Mouse (Mus musculus) layer of hippocampus, postnatal 25 days (tissue): ENCODE data around the gene Tmem109. TPM values are rescaled to one million over a fixed set of nuclear protein-coding genes. Genes with fewer than 3 reads are reported as not detected.
A peak's percentile ranks its signal among the peaks of the same experiment; 100 is the strongest.

ENCODE experiments used
- DNase-seq, 2 experiments: peaks; one replicate each; pipeline ENCODE4 v3.0.0; 2022; ENCODE audit warnings: mixed read lengths in 2 of 2, low spot score in 1 of 2; ENCODE audit errors: extremely low spot score in 1 of 2
- total RNA-seq, 2 experiments: library from RNA; stranded (reverse); gene quantifications; 2 replicates each; pipeline ENCODE4 v1.2.3; 2021

Gene Tmem109
- total RNA-seq, 2 experiments from 2014 or later, result 47.6 to 59.2 TPM

GRCm38 (mm10) chr19:10895016-10895528, 13.3 kb upstream of the Tmem109 start, which contains the start of gene Prpf19:
Prpf19 (plus strand) TSS chr19:10895231.
- peak; percentile 97 to 99 for DNase-seq

DNA sequence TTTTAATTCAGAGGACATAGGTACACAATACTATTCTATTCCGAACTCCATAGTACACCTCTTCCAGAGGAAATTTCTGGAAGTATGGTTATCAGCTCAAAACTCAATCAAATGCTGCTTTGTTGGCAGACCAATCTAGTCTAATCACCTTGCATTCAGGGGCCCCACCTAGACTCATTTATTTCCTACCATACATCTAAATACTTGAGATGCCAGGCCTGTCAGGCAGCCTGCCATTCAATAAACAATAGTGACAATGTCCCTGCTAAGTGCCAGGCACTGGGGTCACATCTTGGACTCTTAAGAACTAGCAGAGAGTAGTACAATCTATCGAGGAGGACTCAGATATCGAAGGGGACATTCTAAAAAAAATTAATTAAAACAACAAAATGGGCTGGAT, 10.4 kb upstream of the Tmem109 start:
- DNase-seq, result no peak

- DNase-seq, result no peak
Observed at GRCm38 (mm10) chr19:10880975-10881425, 801 bp downstream of the Tmem109 start.

DNA sequence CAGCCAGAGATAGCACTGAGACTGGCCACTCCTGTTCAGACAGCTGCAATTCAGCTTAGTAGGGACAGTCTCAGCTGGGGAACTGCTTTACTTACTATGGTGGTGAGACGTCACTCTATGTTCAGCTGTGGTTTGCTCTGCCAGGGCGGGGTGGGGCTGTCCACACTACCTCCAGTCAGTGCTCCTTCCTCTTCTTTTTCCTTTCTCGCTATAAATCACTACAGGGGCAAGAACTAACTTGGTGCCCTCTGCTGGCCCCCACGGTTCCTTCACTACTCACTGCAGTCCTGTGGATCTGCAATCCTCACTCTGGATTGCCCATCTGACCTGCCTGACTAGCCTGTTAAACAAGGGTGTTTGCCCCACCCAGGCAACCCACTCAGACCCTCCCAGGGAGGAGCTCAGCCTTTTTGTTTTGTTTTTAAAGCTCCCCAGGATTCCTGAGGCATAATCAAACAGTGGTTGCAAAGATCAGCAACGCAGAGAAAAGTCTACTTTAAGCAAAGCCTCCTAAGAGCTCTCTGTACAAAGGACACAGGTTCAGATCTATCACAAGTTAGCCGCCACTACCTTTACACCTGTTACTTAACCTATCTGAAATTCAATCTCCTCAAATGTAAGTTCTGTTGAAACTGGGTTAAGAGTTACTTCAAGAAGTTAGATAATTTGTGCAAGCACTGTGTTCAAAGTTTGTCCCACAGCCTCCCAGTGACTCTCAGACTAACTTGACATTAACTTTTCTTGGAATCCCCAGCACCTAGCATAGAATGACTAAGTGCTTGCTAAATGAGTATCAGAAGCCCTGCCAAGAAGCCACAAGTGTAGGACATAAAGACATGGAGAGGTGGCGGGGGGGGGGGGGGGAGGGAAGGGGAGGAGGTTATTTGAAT, 1.5 kb downstream of the Tmem109 start:
- peak in 1 of 2 experiments; percentile 36 for DNase-seq

DNA sequence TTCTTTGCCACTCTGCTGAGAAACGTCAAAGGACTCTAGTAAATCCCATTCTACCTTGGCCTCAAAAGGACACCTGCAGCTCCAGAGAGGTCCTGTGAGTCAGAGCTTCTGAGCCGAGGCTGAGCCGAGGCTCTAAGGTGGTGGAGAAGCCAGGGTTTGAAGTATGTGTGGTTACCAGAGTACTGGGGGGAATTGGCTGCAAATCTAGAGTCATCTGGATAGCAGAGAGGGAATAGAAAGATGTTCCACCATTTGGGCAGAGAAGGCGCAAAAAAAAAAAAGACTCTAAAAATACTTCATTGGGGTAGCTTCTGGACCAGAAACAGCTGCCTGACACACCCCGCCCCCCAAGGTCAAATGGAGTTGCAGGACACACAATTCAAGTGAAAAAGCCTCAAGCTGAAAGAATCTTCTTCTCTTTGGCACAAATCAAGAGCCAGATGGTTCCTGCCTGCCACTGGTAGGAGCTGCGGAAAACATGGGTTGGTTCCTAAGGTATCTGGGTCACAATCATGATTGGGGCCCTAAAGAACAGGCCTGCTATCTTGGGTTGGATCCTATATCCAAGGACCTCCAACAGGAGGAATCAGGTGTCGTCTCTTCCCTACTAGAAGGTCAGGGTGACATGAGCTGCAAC, 3.5 kb downstream of the Tmem109 start:
- DNase-seq, result no peak

- no peak for DNase-seq
Observed at GRCm38 (mm10) chr19:10871328-10871961, 10.4 kb downstream of the Tmem109 start.

DNA sequence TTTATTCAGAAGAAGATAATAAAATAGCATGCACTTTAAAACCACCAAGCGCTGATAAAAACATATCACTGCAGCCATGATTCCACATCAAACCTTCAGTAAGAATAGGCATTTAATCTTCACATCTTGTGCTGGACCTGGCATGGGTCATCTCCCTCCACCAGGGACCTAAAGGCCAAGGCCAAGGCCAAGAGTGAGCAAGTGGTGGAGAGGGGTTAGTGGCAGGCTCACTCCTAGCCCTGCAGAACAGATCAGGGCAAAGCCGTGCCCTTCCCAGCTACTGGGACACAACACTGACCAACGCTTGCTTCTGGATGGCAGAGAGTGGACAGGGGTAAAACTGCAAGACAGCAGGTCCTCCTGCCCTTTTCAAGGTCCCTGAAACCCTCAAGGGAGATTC, 11.1 kb downstream of the Tmem109 start:
- no peak for DNase-seq

DNA sequence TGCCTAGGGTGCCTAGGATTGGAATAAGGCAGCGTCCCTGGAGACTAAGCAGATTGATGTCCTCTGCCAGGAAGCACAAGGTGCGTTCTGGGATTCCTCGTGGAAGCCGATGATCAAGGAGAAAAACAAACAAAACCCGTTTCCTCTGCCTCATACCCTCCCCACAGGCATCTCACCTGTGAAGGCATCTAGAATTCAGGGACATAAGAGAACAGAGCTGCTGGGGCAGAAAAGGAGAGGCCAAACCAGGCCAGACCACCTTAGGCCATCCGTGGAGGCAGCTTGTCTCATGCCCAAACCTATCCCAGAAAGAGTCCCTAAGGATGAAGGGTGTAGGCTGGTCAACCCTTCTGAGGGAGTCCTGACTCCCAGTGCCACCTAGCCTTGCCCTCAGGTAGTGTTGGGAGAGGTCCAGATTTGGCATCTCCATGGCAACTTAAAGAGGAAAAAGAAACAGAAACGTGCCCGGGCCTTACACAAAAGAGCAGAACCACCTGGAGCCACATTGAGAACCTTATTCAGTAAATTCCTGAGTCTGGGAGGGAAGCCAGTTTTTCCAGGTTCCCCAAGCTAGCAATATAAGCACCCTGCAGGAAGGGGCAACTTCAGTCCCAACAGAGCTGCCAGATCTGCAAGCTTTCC, 11.8 kb downstream of the Tmem109 start, which contains the start of gene Tmem132a:
Tmem132a (minus strand) TSS at position 55 of the 642 bp plus-strand sequence.
- no peak for DNase-seq

DNA sequence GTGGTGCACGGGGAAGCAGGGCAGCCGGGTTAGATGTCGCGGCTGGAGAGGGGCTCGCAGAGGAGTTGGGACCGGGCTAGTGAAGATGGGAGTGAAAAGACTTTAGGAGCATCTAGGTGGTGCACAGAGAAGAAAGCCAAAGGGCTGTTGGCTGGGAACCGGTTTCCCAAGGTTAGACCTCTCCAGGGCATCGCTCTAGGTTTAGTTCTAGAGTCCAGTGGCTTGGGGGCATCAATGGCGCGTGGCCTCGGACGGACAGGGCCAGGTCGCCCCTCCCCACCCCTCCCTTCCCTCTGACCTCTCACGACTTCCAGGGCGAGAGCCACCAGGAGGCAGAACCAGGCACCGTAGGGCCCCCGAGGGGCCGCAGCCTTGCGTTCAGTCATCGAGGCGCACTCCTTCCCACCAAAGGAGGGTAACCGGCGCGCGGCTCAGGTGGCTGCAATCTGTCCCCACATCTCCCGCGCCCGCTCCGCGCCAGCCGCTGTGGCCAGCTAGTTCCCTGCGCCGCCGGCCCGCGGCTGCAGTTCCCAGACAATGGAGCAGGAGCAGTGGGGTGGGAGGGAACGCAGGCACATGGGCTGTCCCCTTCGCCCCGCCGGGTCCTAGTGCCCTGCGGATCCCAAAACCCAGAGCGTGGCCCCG, 12.4 kb downstream of the Tmem109 start:
- DNase-seq, result peak; percentile 76 to 82

GRCm38 (mm10) chr19:10868623-10869141, 13.1 kb downstream of the Tmem109 start:
- no peak for DNase-seq

- no peak for DNase-seq
Observed at GRCm38 (mm10) chr19:10867946-10868622, 13.7 kb downstream of the Tmem109 start.

DNA sequence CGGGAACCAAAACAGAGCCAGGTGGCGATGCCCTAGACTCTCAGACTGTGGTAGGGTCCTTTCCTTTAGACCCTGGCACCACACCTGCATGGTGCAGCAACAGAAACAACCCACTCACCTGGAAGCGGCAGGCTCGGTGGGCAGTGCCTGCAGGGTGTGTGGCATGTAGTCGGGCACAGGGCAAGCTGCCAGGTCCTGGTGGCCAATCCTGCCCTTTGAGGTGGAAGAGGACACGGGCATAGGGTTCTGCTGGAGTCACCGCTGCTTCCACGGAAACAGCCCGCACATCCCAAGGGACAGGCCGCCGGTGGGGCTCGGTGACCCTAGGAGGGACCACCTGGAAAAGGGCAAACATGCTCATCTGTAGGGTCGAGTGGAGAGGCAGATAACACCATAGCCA, 15.4 kb downstream of the Tmem109 start:
- no peak for DNase-seq

GRCm38 (mm10) chr19:10860072-10860497, 21.7 kb downstream of the Tmem109 start:
- DNase-seq, result no peak

GRCm38 (mm10) chr19:10856520-10856919, 25.3 kb downstream of the Tmem109 start:
- DNase-seq, result no peak

GRCm38 (mm10) chr19:10855422-10855821, 26.4 kb downstream of the Tmem109 start:
- no peak for DNase-seq

- DNase-seq, result no peak
Observed at GRCm38 (mm10) chr19:10847311-10848087, 34.3 kb downstream of the Tmem109 start.

DNA sequence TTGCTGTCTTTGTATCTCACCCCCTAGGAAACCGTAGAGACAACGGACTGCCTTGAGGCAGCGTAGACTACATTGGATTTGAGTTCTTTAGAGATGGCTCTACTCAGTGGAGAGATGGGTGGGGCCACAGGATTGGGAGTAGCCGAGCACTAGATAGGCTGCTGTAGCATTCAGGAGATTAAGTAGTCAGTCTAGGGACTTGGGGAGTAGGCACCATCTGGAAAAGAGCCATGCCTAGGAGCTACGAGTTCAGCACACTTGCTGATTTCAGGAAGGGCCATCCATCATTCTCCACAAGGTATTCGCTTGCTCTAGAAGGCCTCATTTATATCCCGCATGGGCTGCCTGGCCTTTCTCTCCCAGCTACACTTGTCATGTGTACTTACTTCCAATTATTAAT, 35.7 kb downstream of the Tmem109 start:
- no peak for DNase-seq

- DNase-seq, result no peak
Observed at GRCm38 (mm10) chr19:10845454-10845853, 36.3 kb downstream of the Tmem109 start.
